Mouse (Mus musculus) left cerebral cortex, postnatal 25 days (tissue): ENCODE results near the gene 5730522E02Rik. TPM values are rescaled to one million over a fixed set of nuclear protein-coding genes. Genes with fewer than 3 reads are reported as not detected.

ENCODE experiments used
- DNase-seq, 2 experiments: peaks; one replicate each; pipeline ENCODE4 v3.0.0; 2022; ENCODE audit warnings: low spot score in 2 of 2, mixed read lengths in 1 of 2
- intact Hi-C: fragments of 180-260 bp; cut with DNase I; formaldehyde crosslinking; loops from one replicate; pipeline ENCODE4 v1.15.1; 2025
- total RNA-seq, 2 experiments: library from RNA; stranded (reverse); gene quantifications; 2 replicates each; pipeline ENCODE4 v1.2.3; 2021

The 5730522E02Rik gene
- total RNA-seq, 2 experiments from 2014 or later, result 12.4 to 13.0 TPM

GRCm38 (mm10) chr11:25856629-25857568, 353.7 kb downstream of the 5730522E02Rik start:
- peak in 1 of 2 experiments; percentile 16 for DNase-seq
- intact Hi-C loops, result loop anchor here (5.0 to 10.0 kb wide), 6 partner anchors 120 to 1795 kb away; no protein-coding TSS in a partner anchor

GRCm38 (mm10) chr11:25855794-25856193, 354.8 kb downstream of the 5730522E02Rik start:
- intact Hi-C loops, result loop anchor here (5.0 to 10.0 kb wide), 6 partner anchors 118 to 1793 kb away; no protein-coding TSS in a partner anchor
- DNase-seq, result peak in 1 of 2 experiments; percentile 37

GRCm38 (mm10) chr11:25854216-25854615, 356.3 kb downstream of the 5730522E02Rik start:
- DNase-seq, result peak in 1 of 2 experiments; percentile 40
- intact Hi-C loops, result loop anchor here (10.0 kb wide), 3 partner anchors 419 to 1111 kb away; no protein-coding TSS in a partner anchor

- intact Hi-C loops, result loop anchor here (10.0 kb wide), 3 partner anchors 418 to 1112 kb away; no protein-coding TSS in a partner anchor
- no peak for DNase-seq
Measured at GRCm38 (mm10) chr11:25853032-25853431, 357.5 kb downstream of the 5730522E02Rik start.

GRCm38 (mm10) chr11:25848824-25849644, 361.5 kb downstream of the 5730522E02Rik start:
- DNase-seq, result no peak
- intact Hi-C loops, result no loop called here

- intact Hi-C loops, result no loop called here
- no peak for DNase-seq
Measured at GRCm38 (mm10) chr11:25838451-25838850, 372.1 kb downstream of the 5730522E02Rik start.

- DNase-seq, result no peak
- intact Hi-C loops, result no loop called here
Measured at GRCm38 (mm10) chr11:25819789-25820188, 390.8 kb downstream of the 5730522E02Rik start.

GRCm38 (mm10) chr11:25813446-25813845, 397.1 kb downstream of the 5730522E02Rik start:
- DNase-seq, result no peak
- intact Hi-C loops, result no loop called here

GRCm38 (mm10) chr11:25787691-25788090, 422.9 kb downstream of the 5730522E02Rik start:
- intact Hi-C loops, result no loop called here

GRCm38 (mm10) chr11:25772231-25772630, 438.3 kb downstream of the 5730522E02Rik start:
- no peak for DNase-seq
- intact Hi-C loops, result no loop called here

More at GRCm38 (mm10) chr11:25787691-25788090, 422.9 kb downstream of the 5730522E02Rik start:
- DNase-seq, result no peak

GRCm38 (mm10) chr11:25770991-25771568, 439.5 kb downstream of the 5730522E02Rik start:
- no peak for DNase-seq
- intact Hi-C loops, result no loop called here

GRCm38 (mm10) chr11:25767584-25768333, 442.8 kb downstream of the 5730522E02Rik start:
- intact Hi-C loops, result no loop called here
- peak in 1 of 2 experiments; percentile 58 for DNase-seq

- DNase-seq, result no peak
- intact Hi-C loops, result no loop called here
Measured at GRCm38 (mm10) chr11:25753156-25753899, 457.2 kb downstream of the 5730522E02Rik start.

GRCm38 (mm10) chr11:25752418-25752817, 458.1 kb downstream of the 5730522E02Rik start:
- intact Hi-C loops, result no loop called here
- DNase-seq, result peak in 1 of 2 experiments; percentile 39

- intact Hi-C loops, result no loop called here
- DNase-seq, result peak in 1 of 2 experiments; percentile 22
Measured at GRCm38 (mm10) chr11:25747098-25747862, 463.3 kb downstream of the 5730522E02Rik start.

- intact Hi-C loops, result no loop called here
- DNase-seq, result no peak
Measured at GRCm38 (mm10) chr11:25743664-25744063, 466.9 kb downstream of the 5730522E02Rik start.

GRCm38 (mm10) chr11:25737255-25737654, 473.3 kb downstream of the 5730522E02Rik start:
- intact Hi-C loops, result loop anchor here (5.0 kb wide), 1 partner anchor 120 kb away; no protein-coding TSS in a partner anchor
- DNase-seq, result peak; percentile 58 to 93
